In the genomic region with DNA sequence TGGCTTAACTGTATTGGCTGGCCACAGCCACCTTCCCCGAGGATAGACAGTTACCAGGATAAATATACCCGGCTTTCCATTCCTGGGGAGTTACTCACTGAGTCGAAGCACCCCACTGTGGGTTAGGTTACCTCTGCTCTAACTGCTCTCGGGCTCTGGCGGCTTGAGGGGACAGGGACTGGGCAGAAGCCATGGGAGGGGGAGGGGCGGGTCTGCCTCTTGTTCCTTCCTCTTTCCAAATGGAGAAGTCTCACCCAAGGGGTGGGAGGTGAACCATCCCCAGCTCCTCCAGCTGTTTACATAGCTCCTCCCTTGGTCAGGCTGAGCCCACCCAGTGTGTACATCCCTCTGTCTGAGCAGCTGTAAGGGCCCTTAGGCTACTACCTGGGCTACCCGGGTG, we compare ENCODE assay signal across 8 mouse cellular contexts. TPM values are rescaled to one million over a fixed set of nuclear protein-coding genes. Genes with fewer than 3 reads are reported as not detected.
DNase-seq lines count a peak whose midpoint lies in the region; ATAC-seq and TF ChIP-seq lines count a peak whose summit lies in the region.

No protein-coding gene starts in this region.

- H3K27me3 ChIP-seq in MEL (ENCODE audit: control insufficient read depth in 1 of 2, insufficient read depth in 2 of 2, low read length in 2 of 2): no peaks in the 10 kb centered on the region
- no peaks in the 10 kb centered on the region for H3K27me3 ChIP-seq in intestine, embryonic 15.5 days (replicated peaks)
- no peaks in the 10 kb centered on the region for H3K27me3 ChIP-seq in hindbrain, postnatal 0 days (ENCODE audit: insufficient read depth, low read length)

- peak overlapping the region; percentile 8 to 23; a peak in 2 of 4 replicates for H3K4me3 ChIP-seq in MEL (ENCODE audit: control insufficient read depth in 1 of 2, insufficient read depth in 1 of 2, low read depth in 2 of 2, low read length in 2 of 2)
- H3K4me3 ChIP-seq in intestine, embryonic 15.5 days (replicated peaks): no peak overlapping the region
- no peak overlapping the region for H3K4me3 ChIP-seq in hindbrain, postnatal 0 days (ENCODE audit: low read length)

- TF ChIP-seq POLR2A in MEL (IDR thresholded peaks at IDR 0.05; ENCODE audit: control insufficient read depth in 1 of 2, insufficient read depth in 1 of 2, low read depth in 1 of 2, low read length in 2 of 2, poor library complexity in 1 of 2): no peak

- peak overlapping the region; percentile 43; the same call in 1 of the 2 replicates for H3K4me2 ChIP-seq in intestine, embryonic 15.5 days (replicated peaks)
- no peak overlapping the region for H3K4me2 ChIP-seq in hindbrain, postnatal 0 days (ENCODE audit: low read depth, low read length)

- WGBS in intestine, embryonic 15.5 days: 41% methylated on average over 7 of the region's 7 CpGs
- 49% methylated on average over 7 of the region's 7 CpGs for WGBS in hindbrain, postnatal 0 days

- H3K27ac ChIP-seq in MEL (ENCODE audit: control insufficient read depth, low read depth, low read length): peak overlapping the region; percentile 21; the same call in 1 of the 2 replicates
- H3K27ac ChIP-seq in intestine, embryonic 15.5 days: 0 out of 2 replicates have a peak overlapping the region, but pooled peaks have one; percentile 73
- no peak overlapping the region for H3K27ac ChIP-seq in hindbrain, postnatal 0 days

- no peak for TF ChIP-seq CTCF in MEL (IDR thresholded peaks at IDR 0.05 in 2 of 3, conservative IDR thresholded peaks at IDR 0.05 in 1 of 3; ENCODE audit: control insufficient read depth in 1 of 3, insufficient read depth in 1 of 3, low read depth in 2 of 3, low read length in 3 of 3, poor library complexity in 1 of 3, severe bottlenecking in 1 of 3)
- TF ChIP-seq CTCF in hindbrain, postnatal 0 days (IDR thresholded peaks at IDR 0.05; ENCODE audit: low read depth): no peak

- TF ChIP-seq RAD21 in MEL (IDR thresholded peaks at IDR 0.05; ENCODE audit: low read depth, low read length): no peak

- H3K4me1 ChIP-seq in MEL (ENCODE audit: control insufficient read depth in 1 of 2, insufficient read depth in 2 of 2, low read length in 2 of 2): peaks cover 4 to 31% of the 10 kb centered on the region in 2 experiments
- H3K4me1 ChIP-seq in intestine, embryonic 15.5 days (replicated peaks): peaks cover 76% of the 10 kb centered on the region
- H3K4me1 ChIP-seq in hindbrain, postnatal 0 days (ENCODE audit: insufficient read depth, low read length): peaks cover 24% of the 10 kb centered on the region

- peak in 1 of 2 experiments; percentile 55; a peak in 3 of 4 replicates for TF ChIP-seq EP300 in MEL (IDR thresholded peaks at IDR 0.05; ENCODE audit: low read depth in 1 of 2, low read length in 2 of 2)

- no peaks in the 10 kb centered on the region for H3K9me3 ChIP-seq in MEL (replicated peaks; ENCODE audit: insufficient read depth, low read length)
- no peaks in the 10 kb centered on the region for H3K9me3 ChIP-seq in intestine, embryonic 15.5 days
- H3K9me3 ChIP-seq in hindbrain, postnatal 0 days (ENCODE audit: low read length): no peaks in the 10 kb centered on the region

- ATAC-seq in cerebellum, adult (ENCODE audit: insufficient number of reproducible peaks, low FRiP score, low TSS enrichment): no peak
- no peak for ATAC-seq in intestine, embryonic 15.5 days
- ATAC-seq in hindbrain, postnatal 0 days: no peak

- H3K79me2 ChIP-seq in MEL (ENCODE audit: control insufficient read depth, insufficient read depth, low read length, poor library complexity): no peaks in the 10 kb centered on the region

- DNase-seq in cerebellum, adult 11-12 months: peak; percentile 45
- peak; percentile 85 for DNase-seq in MEL (ENCODE audit: low read depth, low spot score)
- peak; percentile 63 for DNase-seq in lung, postnatal 14 days
- DNase-seq in urinary bladder, postnatal 10 days (ENCODE audit: low spot score): no peak
- no peak for DNase-seq in hindbrain, postnatal 0 days (ENCODE audit: low spot score)
- DNase-seq in urinary bladder, postnatal 25 days (ENCODE audit: low spot score): no peak

- peaks cover 0 to 19% of the 10 kb centered on the region in 2 experiments; a peak in 2 of 4 replicates for H3K36me3 ChIP-seq in MEL (ENCODE audit: control insufficient read depth in 1 of 2, insufficient read depth in 2 of 2, low read length in 2 of 2)
- H3K36me3 ChIP-seq in intestine, embryonic 15.5 days: no peaks in the 10 kb centered on the region
- no peaks in the 10 kb centered on the region for H3K36me3 ChIP-seq in hindbrain, postnatal 0 days (ENCODE audit: insufficient read depth, low read length)

- H3K9ac ChIP-seq in MEL (ENCODE audit: control insufficient read depth, low read depth, low read length, poor library complexity, severe bottlenecking): peak overlapping the region; percentile 54
- no peak overlapping the region; the same call in 1 of the 2 replicates for H3K9ac ChIP-seq in intestine, embryonic 15.5 days
- H3K9ac ChIP-seq in hindbrain, postnatal 0 days (replicated peaks; ENCODE audit: low read length): no peak overlapping the region

TF ChIP-seq in MEL, 35 proteins besides CTCF, POLR2A, EP300 and RAD21:
- TF ChIP-seq SIN3A (IDR thresholded peaks at IDR 0.05; ENCODE audit: low read length): peak; percentile 39
- TF ChIP-seq ETS1 (IDR thresholded peaks at IDR 0.05; ENCODE audit: low read depth, low read length): 0 out of 2 replicates have a peak, but pooled peaks have one; percentile 21
- no peak for TF ChIP-seq HCFC1 (IDR thresholded peaks at IDR 0.05; ENCODE audit: low read depth, low read length)

RNA-seq across cellular contexts. Expression of gene Rplp0, which starts 23.6 kb away (rescaled TPM):
- 2,878 and 3,028 TPM in 2 replicates for total RNA-seq in MEL (2012; rRNA removed)
- polyA plus RNA-seq in MEL (2012; ENCODE audit: insufficient read depth in 1 of 2, insufficient read length in 2 of 2, low read depth in 1 of 2, low replicate concordance in 2 of 2, missing spikeins in 1 of 2): 1,000 to 10,000 TPM; 3,294 to 4,164 TPM
- 1,607 and 1,644 TPM in 2 replicates for polyA plus RNA-seq in intestine, embryonic 15.5 days (2015; fragmentation: Nextera tagmentation; extraction: Ambion mirVana)
- total RNA-seq in hindbrain, postnatal 0 days (2014; rRNA removed): 1,557 and 1,861 TPM in 2 replicates
- polyA plus RNA-seq in hindbrain, postnatal 0 days (2015; fragmentation: Nextera tagmentation; extraction: Ambion mirVana): 786 and 796 TPM in 2 replicates

RNA-seq across cellular contexts. Expression of gene Pxn, which starts 29.2 kb away (rescaled TPM):
- 12.7 and 15.2 TPM in 2 replicates for total RNA-seq in MEL (2012; rRNA removed)
- polyA plus RNA-seq in MEL (2012; ENCODE audit: insufficient read depth in 1 of 2, insufficient read length in 2 of 2, low read depth in 1 of 2, low replicate concordance in 2 of 2, missing spikeins in 1 of 2): 100 to 1,000 TPM in 1 of 2 experiments, 10 to 100 TPM in 1; 29.2 to 167 TPM
- polyA plus RNA-seq in intestine, embryonic 15.5 days (2015; fragmentation: Nextera tagmentation; extraction: Ambion mirVana): 56.9 and 58.2 TPM in 2 replicates
- 40.6 and 41.0 TPM in 2 replicates for total RNA-seq in hindbrain, postnatal 0 days (2014; rRNA removed)
- polyA plus RNA-seq in hindbrain, postnatal 0 days (2015; fragmentation: Nextera tagmentation; extraction: Ambion mirVana): 16.8 and 18.0 TPM in 2 replicates

RNA-seq across cellular contexts. Expression of gene Gcn1l1, which starts 29.4 kb away (rescaled TPM):
- 79.7 and 93.8 TPM in 2 replicates for total RNA-seq in MEL (2012; rRNA removed)
- polyA plus RNA-seq in MEL (2012; ENCODE audit: insufficient read depth in 1 of 2, insufficient read length in 2 of 2, low read depth in 1 of 2, low replicate concordance in 2 of 2, missing spikeins in 1 of 2): 100 to 1,000 TPM in 1 of 2 experiments, 10 to 100 TPM in 1; 88.2 to 123 TPM
- 31.8 and 34.7 TPM in 2 replicates for polyA plus RNA-seq in intestine, embryonic 15.5 days (2015; fragmentation: Nextera tagmentation; extraction: Ambion mirVana)
- total RNA-seq in hindbrain, postnatal 0 days (2014; rRNA removed): 73.4 and 81.7 TPM in 2 replicates
- 22.8 and 24.3 TPM in 2 replicates for polyA plus RNA-seq in hindbrain, postnatal 0 days (2015; fragmentation: Nextera tagmentation; extraction: Ambion mirVana)

RNA-seq across cellular contexts. Expression of gene Sirt4, which starts 51.1 kb away (rescaled TPM):
- 7.6 and 9.2 TPM in 2 replicates for total RNA-seq in MEL (2012; rRNA removed)
- 10 to 100 TPM in 1 of 2 experiments, not detected in 1; 10.3 TPM for polyA plus RNA-seq in MEL (2012; ENCODE audit: insufficient read depth in 1 of 2, insufficient read length in 2 of 2, low read depth in 1 of 2, low replicate concordance in 2 of 2, missing spikeins in 1 of 2)
- polyA plus RNA-seq in intestine, embryonic 15.5 days (2015; fragmentation: Nextera tagmentation; extraction: Ambion mirVana): 18.6 and 19.8 TPM in 2 replicates
- total RNA-seq in hindbrain, postnatal 0 days (2014; rRNA removed): 25.8 and 33.7 TPM in 2 replicates
- polyA plus RNA-seq in hindbrain, postnatal 0 days (2015; fragmentation: Nextera tagmentation; extraction: Ambion mirVana): 20.2 and 21.8 TPM in 2 replicates

Comparison
In these comparisons a context has a peak if more than half of its experiments do, and no peak if none do; other contexts are left out.
1. DNase-seq: peak in cerebellum, adult 11-12 months (single experiment), MEL (single experiment) and lung, postnatal 14 days (single experiment); none in urinary bladder, postnatal 10 days (single experiment), hindbrain, postnatal 0 days (single experiment) and urinary bladder, postnatal 25 days (single experiment).
2. H3K4me3 ChIP-seq: peak in MEL (2 of 2); none in intestine, embryonic 15.5 days (single experiment) and hindbrain, postnatal 0 days (single experiment).